Mouse (Mus musculus): Measurements from ENCODE around the gene Rab36.

DNA sequence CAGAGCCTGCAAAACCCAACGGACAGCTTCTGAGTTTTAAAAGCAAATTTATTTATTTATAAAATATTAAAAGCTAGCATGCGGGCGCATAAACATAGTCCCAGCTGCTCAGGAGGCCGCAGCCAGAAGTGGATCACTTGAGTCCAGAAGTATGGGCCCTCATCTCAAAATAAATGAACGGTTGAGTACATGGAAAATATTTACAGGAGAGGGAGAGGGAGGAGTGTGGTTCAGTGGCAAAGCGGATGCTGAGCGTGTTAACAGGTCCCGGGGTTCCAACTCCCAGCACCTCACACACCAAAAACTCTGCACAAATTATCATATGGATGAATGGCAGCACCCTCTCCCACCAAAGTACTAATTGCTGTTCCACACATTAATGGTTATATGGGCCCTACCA is 21.5 kb downstream of the Rab36 start:
- TF ChIP-seq CTCF (IDR thresholded peaks at IDR 0.05; ENCODE audit: low read depth, low read length) (no peak), POLR2A (IDR thresholded peaks at IDR 0.05; ENCODE audit: insufficient read depth, low read length) (no peak)

All from ES-Bruce4 (cell line).